Mouse (Mus musculus): Measurements from ENCODE around the gene Pigs.

GRCm38 (mm10) chr11:78348474-78348873 lies 20.3 kb downstream of the Pigs start:
- TF ChIP-seq TBP (conservative IDR thresholded peaks at IDR 0.05; ENCODE audit: low read depth, low read length) (no peak), POLR2A (IDR thresholded peaks at IDR 0.05; ENCODE audit: low read depth, low read length) (no peak), EP300 (IDR thresholded peaks at IDR 0.05; ENCODE audit: low read length) (no peak), CTCF (conservative IDR thresholded peaks at IDR 0.05 in 1 of 2, IDR thresholded peaks at IDR 0.05 in 1 of 2; ENCODE audit: low read depth in 2 of 2, low read length in 2 of 2) (no peak), UBTF (IDR thresholded peaks at IDR 0.05; ENCODE audit: low read depth, low read length) (no peak), ZKSCAN1 (IDR thresholded peaks at IDR 0.05; ENCODE audit: borderline replicate concordance, low read depth, low read length) (no peak), MEF2A (IDR thresholded peaks at IDR 0.05; ENCODE audit: borderline replicate concordance, low read depth, low read length) (no peak), MAZ (IDR thresholded peaks at IDR 0.05; ENCODE audit: low read depth, low read length) (no peak), MAX (IDR thresholded peaks at IDR 0.05; ENCODE audit: low read length) (no peak), MYC (IDR thresholded peaks at IDR 0.05; ENCODE audit: low read depth, low read length) (no peak), CHD2 (IDR thresholded peaks at IDR 0.05; ENCODE audit: low read length) (no peak), GABPA (IDR thresholded peaks at IDR 0.05; ENCODE audit: insufficient replicate concordance, low read depth, low read length) (no peak), ZNF384 (IDR thresholded peaks at IDR 0.05; ENCODE audit: low read depth, low read length) (no peak)

All from CH12.LX (cell line).